Mouse (Mus musculus): ENCODE measurements at regions not wholly inside any gene's neighbourhood (a gene's known extent, or its start where the extent isn't known, plus 50 kb on each side); places are given as distances from the start of the nearest gene placed in this dataset.

DNA sequence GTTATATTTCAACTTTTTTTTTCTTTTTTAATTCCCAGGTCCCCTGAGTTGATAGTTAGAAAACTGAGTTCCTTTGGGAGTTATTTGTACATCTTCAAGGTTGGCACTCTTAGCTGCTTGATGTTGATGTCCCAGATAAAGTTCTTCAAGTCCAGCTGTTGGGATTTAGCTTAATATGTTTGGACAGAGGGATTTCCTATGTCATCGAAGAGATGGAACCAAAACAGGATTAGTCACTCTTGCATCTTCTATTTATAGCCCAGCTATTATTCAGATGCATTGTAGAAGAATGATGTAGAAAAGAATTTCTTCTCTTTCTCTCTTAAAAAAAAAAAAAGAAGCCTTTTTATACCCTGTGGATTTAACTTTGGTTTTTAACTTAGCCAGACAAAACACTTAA lies 169.2 kb upstream of the Ddhd1 start:
- no peak overlapping the region for H3K27ac ChIP-seq (ENCODE audit: insufficient read depth, low read depth, low read length, poor library complexity, severe bottlenecking)
- H3K9me3 ChIP-seq (ENCODE audit: control insufficient read depth, insufficient read depth, low read depth, low read length) = no peaks in the 10 kb centered on the region
- DNase-seq (ENCODE audit: low read depth, low spot score) = no peak
- H3K36me3 ChIP-seq (ENCODE audit: control insufficient read depth, insufficient read depth, low read length, poor library complexity, severe bottlenecking) = no peaks in the 10 kb centered on the region
- TF ChIP-seq MAFK (IDR thresholded peaks at IDR 0.05; ENCODE audit: insufficient read depth, low read depth, low read length) = no peak
- no peak for TF ChIP-seq ZNF384 (IDR thresholded peaks at IDR 0.05; ENCODE audit: low read depth, low read length)
- no peak for TF ChIP-seq HCFC1 (IDR thresholded peaks at IDR 0.05; ENCODE audit: borderline replicate concordance, insufficient read depth, low read length)
- no peak for TF ChIP-seq ZC3H11A (IDR thresholded peaks at IDR 0.05; ENCODE audit: borderline replicate concordance, low read depth, low read length)
- TF ChIP-seq CHD2 (IDR thresholded peaks at IDR 0.05; ENCODE audit: low read depth, low read length) = no peak
- in situ Hi-C loops (cut with MboI; ENCODE audit: low sequenced_read_pairs in 2 of 2, unreplicated experiment in 2 of 2) = no loop called here
- no peak overlapping the region for H3K4me3 ChIP-seq (ENCODE audit: insufficient read depth in 1 of 2, low read depth in 1 of 2, low read length in 2 of 2, poor library complexity in 1 of 2, severe bottlenecking in 1 of 2)
- H3K4me1 ChIP-seq (ENCODE audit: control insufficient read depth in 2 of 2, insufficient read depth in 2 of 2, low read length in 2 of 2, poor library complexity in 1 of 2) = no peaks in the 10 kb centered on the region
- no peak overlapping the region for H3K9ac ChIP-seq (ENCODE audit: insufficient read depth, low read depth, low read length, poor library complexity, severe bottlenecking)

DNA sequence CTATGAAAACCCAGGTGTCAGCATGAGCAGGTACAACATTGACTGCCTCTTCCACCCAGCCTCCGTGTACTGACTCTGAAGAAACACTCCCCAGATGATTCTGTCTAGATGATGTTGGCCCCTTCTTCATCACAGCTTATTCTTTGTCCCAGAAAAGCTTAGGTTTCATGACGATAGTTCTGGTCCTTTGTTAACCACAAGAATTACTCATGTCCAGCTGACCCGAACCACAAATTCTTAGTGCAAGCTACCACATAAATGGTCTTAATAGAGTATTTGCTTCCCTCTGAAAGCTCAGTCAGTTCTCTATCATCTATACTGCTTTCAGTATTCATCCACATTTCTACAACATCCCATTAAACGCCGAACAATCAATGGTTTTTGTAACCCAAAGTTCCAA lies 172.5 kb upstream of the Ddhd1 start:
- Histone ChIP-seq H3K4me1 (ENCODE audit: control insufficient read depth in 2 of 2, insufficient read depth in 2 of 2, low read length in 2 of 2, poor library complexity in 1 of 2) (no peaks in the 10 kb centered on the region), H3K9ac (ENCODE audit: insufficient read depth, low read depth, low read length, poor library complexity, severe bottlenecking) (no peak overlapping the region), H3K27ac (ENCODE audit: insufficient read depth, low read depth, low read length, poor library complexity, severe bottlenecking) (no peak overlapping the region), H3K4me3 (ENCODE audit: insufficient read depth in 1 of 2, low read depth in 1 of 2, low read length in 2 of 2, poor library complexity in 1 of 2, severe bottlenecking in 1 of 2) (no peak overlapping the region), H3K9me3 (ENCODE audit: control insufficient read depth, insufficient read depth, low read depth, low read length) (no peaks in the 10 kb centered on the region), H3K36me3 (ENCODE audit: control insufficient read depth, insufficient read depth, low read length, poor library complexity, severe bottlenecking) (no peaks in the 10 kb centered on the region)
- TF ChIP-seq MAFK (IDR thresholded peaks at IDR 0.05; ENCODE audit: insufficient read depth, low read depth, low read length) (no peak), ZNF384 (IDR thresholded peaks at IDR 0.05; ENCODE audit: low read depth, low read length) (no peak), ZC3H11A (IDR thresholded peaks at IDR 0.05; ENCODE audit: borderline replicate concordance, low read depth, low read length) (no peak), CHD2 (IDR thresholded peaks at IDR 0.05; ENCODE audit: low read depth, low read length) (no peak), HCFC1 (IDR thresholded peaks at IDR 0.05; ENCODE audit: borderline replicate concordance, insufficient read depth, low read length) (no peak)
- in situ Hi-C loops (cut with MboI; ENCODE audit: low sequenced_read_pairs in 2 of 2, unreplicated experiment in 2 of 2) = no loop called here
- DNase-seq (ENCODE audit: low read depth, low spot score) = no peak

DNA sequence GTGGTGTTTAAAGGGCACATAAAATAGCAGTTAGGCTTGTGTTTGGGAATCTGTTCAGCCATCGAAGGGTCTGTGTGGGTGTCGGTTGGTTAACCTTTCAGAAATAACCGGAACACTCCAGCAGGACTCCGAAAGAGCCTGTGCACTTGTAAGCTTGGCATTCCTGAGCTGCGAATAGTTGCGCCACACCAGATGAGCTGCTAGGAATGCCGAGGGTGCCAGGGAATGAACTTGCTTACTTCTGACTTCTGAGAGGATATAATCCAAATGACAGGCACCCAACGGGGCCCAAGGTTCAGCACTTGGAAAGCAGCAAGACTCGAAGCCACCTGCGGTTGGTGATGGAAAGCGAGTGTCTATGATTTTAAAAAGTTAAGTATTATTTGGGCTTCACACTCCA lies 179.1 kb upstream of the Ddhd1 start:
- in situ Hi-C loops (cut with MboI; ENCODE audit: low sequenced_read_pairs in 2 of 2, unreplicated experiment in 2 of 2) = no loop called here

DNA sequence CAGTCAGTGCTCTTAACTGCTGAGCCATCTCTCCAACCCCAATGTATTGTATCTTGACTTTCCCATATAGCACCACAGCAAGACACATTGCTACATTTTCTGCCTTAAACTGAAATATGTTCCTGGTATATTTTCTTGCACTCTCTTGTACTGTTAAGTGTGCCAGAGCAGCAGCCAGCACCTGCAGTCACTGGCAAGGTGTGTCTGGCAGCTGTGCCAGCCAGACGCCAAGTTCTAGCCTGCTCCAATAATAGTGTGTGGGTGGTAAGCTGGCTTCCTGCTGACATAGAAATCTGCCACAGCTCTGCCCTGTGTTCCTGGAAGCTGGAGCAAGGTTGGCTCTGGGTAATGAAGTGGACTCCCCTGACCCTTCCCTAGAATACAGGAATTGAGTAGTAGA lies 185.9 kb upstream of the Ddhd1 start:
- no peak overlapping the region for H3K27ac ChIP-seq (ENCODE audit: insufficient read depth, low read depth, low read length, poor library complexity, severe bottlenecking)
- H3K4me1 ChIP-seq (ENCODE audit: control insufficient read depth in 2 of 2, insufficient read depth in 2 of 2, low read length in 2 of 2, poor library complexity in 1 of 2) = no peaks in the 10 kb centered on the region
- H3K9ac ChIP-seq (ENCODE audit: insufficient read depth, low read depth, low read length, poor library complexity, severe bottlenecking) = no peak overlapping the region
- H3K4me3 ChIP-seq (ENCODE audit: insufficient read depth in 1 of 2, low read depth in 1 of 2, low read length in 2 of 2, poor library complexity in 1 of 2, severe bottlenecking in 1 of 2) = no peak overlapping the region
- no peaks in the 10 kb centered on the region for H3K36me3 ChIP-seq (ENCODE audit: control insufficient read depth, insufficient read depth, low read length, poor library complexity, severe bottlenecking)
- H3K9me3 ChIP-seq (ENCODE audit: control insufficient read depth, insufficient read depth, low read depth, low read length) = no peaks in the 10 kb centered on the region
- no peak for DNase-seq (ENCODE audit: low read depth, low spot score)
- in situ Hi-C loops (cut with MboI; ENCODE audit: low sequenced_read_pairs in 2 of 2, unreplicated experiment in 2 of 2) = no loop called here
- TF ChIP-seq MAFK (IDR thresholded peaks at IDR 0.05; ENCODE audit: insufficient read depth, low read depth, low read length) (no peak), ZNF384 (IDR thresholded peaks at IDR 0.05; ENCODE audit: low read depth, low read length) (no peak), CHD2 (IDR thresholded peaks at IDR 0.05; ENCODE audit: low read depth, low read length) (no peak), ZC3H11A (IDR thresholded peaks at IDR 0.05; ENCODE audit: borderline replicate concordance, low read depth, low read length) (no peak), HCFC1 (IDR thresholded peaks at IDR 0.05; ENCODE audit: borderline replicate concordance, insufficient read depth, low read length) (no peak)

More for the DNA sequence above, 179.1 kb upstream of the Ddhd1 start:
- Histone ChIP-seq H3K27ac (ENCODE audit: insufficient read depth, low read depth, low read length, poor library complexity, severe bottlenecking) (no peak overlapping the region), H3K36me3 (ENCODE audit: control insufficient read depth, insufficient read depth, low read length, poor library complexity, severe bottlenecking) (no peaks in the 10 kb centered on the region), H3K9ac (ENCODE audit: insufficient read depth, low read depth, low read length, poor library complexity, severe bottlenecking) (no peak overlapping the region), H3K4me3 (ENCODE audit: insufficient read depth in 1 of 2, low read depth in 1 of 2, low read length in 2 of 2, poor library complexity in 1 of 2, severe bottlenecking in 1 of 2) (no peak overlapping the region), H3K4me1 (ENCODE audit: control insufficient read depth in 2 of 2, insufficient read depth in 2 of 2, low read length in 2 of 2, poor library complexity in 1 of 2) (no peaks in the 10 kb centered on the region), H3K9me3 (ENCODE audit: control insufficient read depth, insufficient read depth, low read depth, low read length) (no peaks in the 10 kb centered on the region)
- DNase-seq (ENCODE audit: low read depth, low spot score) = no peak
- TF ChIP-seq CHD2 (IDR thresholded peaks at IDR 0.05; ENCODE audit: low read depth, low read length) = no peak

DNA sequence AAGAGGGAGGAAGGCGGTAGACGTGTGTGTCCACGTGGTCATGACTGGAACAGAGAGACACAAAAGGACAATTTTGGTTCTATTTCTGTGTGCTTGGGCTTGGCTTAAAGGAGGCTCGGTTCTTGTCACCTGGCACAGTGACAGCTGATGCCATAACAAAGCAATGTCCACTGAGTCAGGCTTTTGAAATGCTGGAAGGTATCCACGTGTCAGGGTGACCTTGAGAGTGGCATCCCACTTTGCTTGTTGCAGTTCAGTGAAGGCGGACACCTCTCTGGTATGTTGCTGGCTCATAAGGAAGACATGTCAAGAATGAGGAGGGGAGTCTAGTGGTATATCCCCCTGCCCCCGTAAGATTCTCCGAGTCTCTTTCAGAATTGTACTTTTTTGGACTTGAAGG lies 192.6 kb upstream of the Ddhd1 start:
- no peak for TF ChIP-seq CHD2 (IDR thresholded peaks at IDR 0.05; ENCODE audit: low read depth, low read length)
- TF ChIP-seq HCFC1 (IDR thresholded peaks at IDR 0.05; ENCODE audit: borderline replicate concordance, insufficient read depth, low read length) = no peak
- no peak for TF ChIP-seq ZNF384 (IDR thresholded peaks at IDR 0.05; ENCODE audit: low read depth, low read length)
- no peak for TF ChIP-seq ZC3H11A (IDR thresholded peaks at IDR 0.05; ENCODE audit: borderline replicate concordance, low read depth, low read length)
- TF ChIP-seq MAFK (IDR thresholded peaks at IDR 0.05; ENCODE audit: insufficient read depth, low read depth, low read length) = no peak

More for the DNA sequence above, 192.6 kb upstream of the Ddhd1 start:
- no peak for DNase-seq (ENCODE audit: low read depth, low spot score)
- no peak overlapping the region for H3K27ac ChIP-seq (ENCODE audit: insufficient read depth, low read depth, low read length, poor library complexity, severe bottlenecking)
- no peak overlapping the region for H3K4me3 ChIP-seq (ENCODE audit: insufficient read depth in 1 of 2, low read depth in 1 of 2, low read length in 2 of 2, poor library complexity in 1 of 2, severe bottlenecking in 1 of 2)
- no peaks in the 10 kb centered on the region for H3K9me3 ChIP-seq (ENCODE audit: control insufficient read depth, insufficient read depth, low read depth, low read length)
- H3K36me3 ChIP-seq (ENCODE audit: control insufficient read depth, insufficient read depth, low read length, poor library complexity, severe bottlenecking) = no peaks in the 10 kb centered on the region
- no peak overlapping the region for H3K9ac ChIP-seq (ENCODE audit: insufficient read depth, low read depth, low read length, poor library complexity, severe bottlenecking)
- H3K4me1 ChIP-seq (ENCODE audit: control insufficient read depth in 2 of 2, insufficient read depth in 2 of 2, low read length in 2 of 2, poor library complexity in 1 of 2) = no peaks in the 10 kb centered on the region
- in situ Hi-C loops (cut with MboI; ENCODE audit: low sequenced_read_pairs in 2 of 2, unreplicated experiment in 2 of 2) = loop anchor here in 1 of 2 experiments (25.0 kb wide), 1 partner anchor 862 kb away; no protein-coding TSS in a partner anchor

Measured in ES-E14 (cell line).